Mouse (Mus musculus) ES-E14 (cell line): ENCODE results near the gene Gm42517.

ENCODE experiments used
- HCFC1 ChIP-seq: IDR thresholded peaks from 2 replicates; pipeline ENCODE4 v1.6.1; 2012; ENCODE audit warnings: low read length, inconsistent platforms, borderline replicate concordance; ENCODE audit not compliant: insufficient read depth
- MAFK ChIP-seq: IDR thresholded peaks from 2 replicates; pipeline ENCODE4 v1.6.1; 2014; ENCODE audit warnings: mild to moderate bottlenecking, low read depth, low read length, inconsistent platforms; ENCODE audit not compliant: insufficient read depth
- ZC3H11A ChIP-seq: IDR thresholded peaks from 2 replicates; pipeline ENCODE4 v1.6.1; 2012; ENCODE audit warnings: low read depth, mild to moderate bottlenecking, inconsistent platforms, low read length, borderline replicate concordance
- ZNF384 ChIP-seq: IDR thresholded peaks from 2 replicates; pipeline ENCODE4 v1.6.1; 2012; ENCODE audit warnings: low read depth, low read length, inconsistent platforms

GRCm38 (mm10) chr5:108357862-108358261 lies 9.9 kb downstream of the Gm42517 start:
- TF ChIP-seq MAFK (no peak), ZNF384 (no peak), HCFC1 (no peak), ZC3H11A (no peak)
